Mouse (Mus musculus) myocyte (in vitro differentiated cells): ENCODE measurements around the gene Lman2.

Experiments
- E2F4 ChIP-seq: IDR thresholded peaks from one replicate; pipeline ENCODE4 v1.6.1; 2011; ENCODE audit warnings: mild to moderate bottlenecking, control low read depth, moderate library complexity; ENCODE audit not compliant: insufficient read depth
- MAX ChIP-seq: IDR thresholded peaks from one replicate; pipeline ENCODE4 v1.6.1; 2011; ENCODE audit warnings: low read depth, mild to moderate bottlenecking, control low read depth

GRCm38 (mm10) chr13:55371740-55372139 is 9.2 kb upstream of the Lman2 start:
- TF ChIP-seq E2F4 (no peak), MAX (no peak)
